Mouse (Mus musculus) CD8-positive naive resting alpha-beta T cell, adult 57 days (primary cell): Measurements from ENCODE around the gene Thap8. TPM values are rescaled to one million over a fixed set of nuclear protein-coding genes. Genes with fewer than 3 reads are reported as not detected.

Experiments
- total RNA-seq: library from RNA; stranded (reverse); gene quantifications from one replicate; pipeline ENCODE4 v1.2.4, GENCODE M21; 2023

The Thap8 gene
- 1.4 TPM for total RNA-seq

DNA sequence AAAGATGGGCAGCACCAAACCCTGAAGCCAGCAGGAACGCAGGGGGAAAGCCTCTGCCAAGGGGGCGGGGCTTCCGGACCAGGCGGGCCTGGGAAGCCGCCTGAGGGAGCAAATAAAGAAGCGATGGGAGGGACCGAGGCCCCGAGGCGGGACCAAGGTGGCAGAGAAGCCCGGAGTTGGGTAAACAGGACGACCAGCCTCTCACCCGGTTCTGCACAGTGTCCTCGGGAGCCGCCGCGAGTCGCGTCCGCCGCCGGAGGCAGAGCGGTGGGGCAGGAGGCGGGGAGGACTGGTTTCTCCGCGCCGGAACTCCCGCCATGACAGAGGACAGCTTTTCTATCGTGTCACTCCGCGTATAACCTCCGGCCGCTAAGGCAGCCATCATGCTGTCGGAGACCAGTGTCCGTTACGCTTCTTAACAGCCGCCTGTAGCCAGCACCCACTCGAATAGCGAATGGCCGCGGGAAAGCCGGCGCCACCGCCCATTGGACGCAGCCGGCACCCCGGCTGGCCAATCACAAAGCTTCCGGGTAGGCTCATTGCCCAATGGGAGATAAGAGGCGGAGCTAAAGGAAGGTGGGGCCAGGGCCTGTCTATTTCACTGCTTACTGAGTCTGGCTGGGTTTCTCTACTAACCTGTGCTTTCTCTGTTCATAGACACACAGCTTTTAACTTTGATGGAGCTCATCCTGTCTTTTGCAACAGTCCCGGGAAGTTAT is at the start of gene Thap8, which contains the start of gene Wdr62:
Thap8 (plus strand) TSS at position 144 of the 719 bp plus-strand sequence.
Wdr62 (minus strand) TSS at position 469 of the 719 bp plus-strand sequence.

DNA sequence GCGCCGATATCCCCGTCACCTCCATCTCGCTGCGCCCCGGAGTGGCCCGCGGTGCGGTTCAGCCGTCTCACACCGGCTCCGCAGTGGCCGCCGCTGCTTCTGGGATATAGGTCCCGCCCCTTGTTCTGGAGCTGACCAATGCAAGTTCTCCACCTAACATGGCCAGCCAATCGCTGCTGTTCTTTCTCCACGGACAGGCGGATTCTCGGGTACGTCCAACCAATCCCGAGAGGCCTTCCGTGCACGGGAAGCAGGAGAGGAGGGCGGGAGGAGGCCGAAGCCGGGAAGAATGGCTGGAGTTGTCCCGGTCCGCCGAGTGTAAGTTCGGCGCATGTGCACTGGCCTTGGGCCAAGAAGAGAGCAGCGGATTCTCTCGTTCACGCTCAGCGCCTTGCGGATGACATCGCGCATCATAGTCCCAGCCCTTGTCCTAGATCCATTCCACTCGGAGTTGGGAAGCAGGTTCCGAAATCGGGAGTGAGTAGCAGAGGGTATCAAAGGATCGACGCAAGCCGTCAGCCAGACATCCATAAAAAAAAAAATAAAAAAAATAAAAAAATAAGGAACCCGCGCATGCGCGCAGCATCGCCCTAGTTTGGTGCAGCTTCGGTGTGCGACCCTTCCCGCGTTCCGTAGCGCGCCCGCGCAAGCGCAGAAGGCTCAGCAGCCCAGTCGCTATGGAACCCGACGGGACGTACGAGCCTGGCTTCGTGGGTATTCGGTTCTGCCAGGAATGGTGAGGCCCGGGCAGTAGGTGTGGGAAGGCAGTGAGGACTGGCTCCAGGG is 48.0 kb upstream of the Thap8 start, which contains the start of the genes Polr2i and Tbcb:
Polr2i (plus strand) TSS at position 280 of the 786 bp plus-strand sequence.
Tbcb (minus strand) TSS at position 604 of the 786 bp plus-strand sequence.

DNA sequence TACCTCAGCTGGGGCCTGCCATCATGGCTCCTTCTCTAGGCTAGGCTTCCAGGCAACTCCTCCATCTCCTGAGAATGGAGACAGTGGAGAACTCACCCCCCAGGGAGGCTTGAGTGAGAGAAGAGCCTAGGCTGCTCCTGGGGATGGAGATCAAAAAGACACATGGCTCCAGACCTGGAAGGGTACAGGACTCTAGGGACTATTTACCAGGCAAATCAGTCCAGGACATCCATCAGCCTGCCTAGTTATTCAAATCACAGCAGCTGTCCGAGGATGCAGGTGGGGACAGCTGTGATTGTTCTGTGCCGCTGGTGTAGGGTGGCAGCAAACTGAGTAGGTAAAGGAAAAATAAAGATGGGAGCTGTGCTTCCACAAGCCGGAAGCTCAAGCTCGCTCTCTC is 44.3 kb upstream of the Thap8 start, which contains the start of gene Ovol3:
Ovol3 (minus strand) TSS at position 101 of the 400 bp plus-strand sequence.

DNA sequence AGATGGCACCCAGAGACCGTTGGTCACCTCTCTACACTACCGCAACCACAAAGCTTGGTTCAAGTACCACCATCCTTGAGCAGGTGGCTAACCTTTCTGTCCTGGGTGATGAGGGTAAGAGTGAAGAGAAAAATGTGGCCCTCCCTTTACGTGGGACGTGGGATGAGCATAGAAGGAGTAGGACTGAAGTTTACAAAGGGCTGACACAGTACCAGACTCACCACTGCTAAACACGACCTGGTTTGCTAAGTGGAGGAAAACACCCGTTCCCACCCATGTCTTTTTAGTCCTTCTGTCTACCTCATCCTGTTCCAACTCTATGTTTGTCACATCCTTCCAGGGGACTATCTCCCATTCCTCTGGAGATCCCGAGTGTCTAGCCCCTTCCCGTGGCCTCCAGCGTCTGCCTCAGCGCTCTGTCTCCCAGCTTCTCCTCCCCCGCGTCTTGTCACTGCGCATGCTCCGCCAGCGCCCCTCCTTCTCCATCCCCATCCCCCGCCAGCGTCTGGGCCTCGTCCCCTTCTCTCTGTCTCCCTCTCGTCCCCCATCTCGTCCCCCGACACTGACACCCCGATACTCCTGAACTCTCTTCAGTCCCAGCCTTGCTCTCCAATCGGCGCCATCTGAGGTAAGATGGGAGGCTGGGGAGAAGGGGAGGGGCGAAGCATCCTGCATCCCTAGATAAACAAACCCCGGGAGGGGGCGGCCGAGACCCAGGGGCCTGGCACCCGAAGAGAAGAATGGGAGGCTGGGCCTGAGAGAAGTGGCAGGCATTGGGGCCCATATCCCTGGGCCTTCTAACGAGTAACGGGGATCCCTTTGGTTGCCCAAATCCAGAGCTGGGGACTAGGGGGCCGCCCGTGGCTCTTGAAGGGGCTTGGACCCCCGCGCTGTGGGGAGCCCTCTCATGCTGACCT is 11.6 kb downstream of the Thap8 start, which contains the start of gene Clip3:
Clip3 (plus strand) TSS at position 514 of the 917 bp plus-strand sequence.

DNA sequence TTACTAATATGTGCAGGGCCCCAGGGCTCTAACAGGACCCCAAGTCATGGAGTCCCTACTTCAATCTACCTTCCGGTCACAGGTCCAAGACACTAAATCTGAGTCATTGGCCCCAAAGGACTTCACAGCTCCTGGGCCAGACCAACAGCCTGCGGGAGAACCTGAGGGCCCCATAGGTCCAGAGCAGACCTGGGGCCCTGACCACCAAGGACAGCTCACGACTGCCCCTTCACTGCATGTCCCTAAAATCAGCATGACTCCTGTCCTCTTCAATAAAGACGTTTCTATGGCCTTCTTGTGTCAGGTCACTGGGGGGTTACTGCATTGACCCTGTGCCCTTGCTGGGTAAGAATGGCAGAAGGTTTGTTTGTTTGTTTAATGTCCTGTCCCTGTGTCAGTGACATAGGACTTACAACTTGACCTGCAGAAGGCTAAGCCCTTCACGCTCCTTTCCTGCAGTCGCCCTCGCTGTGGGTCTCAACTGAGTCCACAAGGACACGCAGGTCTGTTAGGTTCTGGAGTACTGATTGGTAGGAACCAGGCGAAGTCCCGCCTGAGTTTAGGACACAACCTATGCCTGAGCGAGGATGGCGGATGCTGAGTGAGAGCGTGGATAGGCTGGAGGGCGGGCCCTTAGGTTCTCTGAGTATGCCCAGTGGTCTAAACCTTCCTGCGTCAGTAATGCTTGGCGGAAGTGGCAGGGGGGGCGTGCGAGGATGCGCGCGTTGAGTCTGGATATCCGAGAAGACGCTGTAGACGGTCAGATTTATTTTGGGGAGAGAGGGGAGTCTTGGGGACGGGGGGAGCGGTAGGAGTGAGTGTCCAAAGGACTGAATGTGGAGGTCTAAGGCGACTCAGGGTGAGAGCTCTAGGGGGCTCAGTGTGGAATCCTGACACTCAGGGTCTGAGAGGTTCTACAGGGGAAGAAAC is 28.4 kb downstream of the Thap8 start, which contains the start of gene Alkbh6:
Alkbh6 (plus strand) TSS at position 642 of the 930 bp plus-strand sequence.

DNA sequence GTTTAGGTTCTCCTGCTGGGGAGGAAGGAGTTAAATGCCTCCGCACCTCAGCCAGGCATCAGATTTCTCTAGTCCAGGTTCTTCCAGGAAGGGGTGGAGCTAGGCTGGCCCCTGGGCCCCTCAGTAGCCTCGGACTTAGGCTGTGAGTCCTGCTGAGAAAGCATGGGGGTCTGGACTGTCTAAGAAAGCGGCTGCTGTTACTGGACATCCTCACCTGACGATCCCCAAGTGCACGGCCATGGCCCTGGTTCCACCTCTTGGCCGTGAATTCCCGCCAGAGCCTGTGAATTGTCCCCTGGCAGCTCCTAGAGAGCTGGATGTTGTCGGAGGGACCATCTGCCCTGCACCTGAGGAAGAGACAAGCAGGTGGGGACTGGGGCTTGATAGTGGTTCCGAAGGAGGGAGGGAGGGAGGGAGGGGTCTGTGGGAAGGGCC is 34.8 kb downstream of the Thap8 start, which contains the start of gene Syne4:
Syne4 (plus strand) TSS at position 87 of the 435 bp plus-strand sequence.

DNA sequence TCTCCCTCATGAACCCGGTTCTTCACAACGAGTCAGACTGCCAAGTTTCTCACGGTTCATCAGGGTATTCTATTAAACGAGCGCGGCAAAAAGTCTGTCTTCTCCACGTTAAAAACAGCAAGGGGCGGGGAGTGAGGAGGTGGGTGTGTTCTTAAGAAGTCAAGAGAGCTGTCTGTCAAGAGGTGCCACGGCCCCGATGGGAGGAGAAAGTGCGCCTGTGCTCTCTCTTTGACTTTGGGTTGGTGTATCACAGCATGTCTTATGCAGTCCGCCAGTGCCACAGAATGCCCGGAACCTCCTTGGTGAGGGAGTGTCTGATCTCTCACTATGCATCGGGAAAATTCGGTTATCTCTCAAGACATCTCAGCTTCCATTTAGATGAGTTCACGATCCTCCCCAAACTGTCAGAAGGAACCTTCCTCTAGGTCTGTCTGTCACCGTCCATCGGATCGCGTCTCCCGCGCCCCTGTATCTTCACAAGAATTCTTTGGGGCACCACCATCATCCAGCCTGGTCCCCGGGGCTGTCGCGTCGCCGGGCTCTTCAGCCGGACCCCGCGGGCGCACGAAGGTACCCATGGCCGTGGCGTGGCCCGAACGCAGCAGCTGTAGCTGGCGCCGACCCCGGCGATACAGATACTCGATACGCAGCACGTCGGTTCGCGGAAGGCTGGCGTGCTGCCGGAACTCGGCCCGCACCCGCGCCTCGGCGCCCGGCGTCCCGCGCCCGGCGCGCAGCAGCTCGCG is 41.8 kb downstream of the Thap8 start, which contains the start of gene E130208F15Rik:
E130208F15Rik (plus strand) TSS at position 202 of the 746 bp plus-strand sequence.

DNA sequence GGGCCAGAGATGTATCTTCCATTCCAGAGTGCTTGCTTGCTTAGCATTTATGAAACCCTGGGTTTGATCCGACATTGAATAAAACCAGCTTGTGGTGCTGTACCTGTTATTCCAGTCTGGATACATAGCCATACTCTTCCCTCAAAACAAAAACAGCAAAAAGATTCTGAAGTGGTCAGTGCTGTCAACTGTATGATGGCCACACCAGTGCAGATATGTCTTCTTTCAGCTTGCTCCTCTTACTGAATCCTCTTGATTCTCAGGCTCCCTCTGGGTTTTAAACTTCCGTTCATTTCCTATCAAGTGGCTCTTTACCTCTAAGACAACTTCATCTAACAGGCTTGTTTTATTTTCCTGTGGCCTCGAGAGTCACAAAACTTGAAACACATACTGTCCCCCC is 43.9 kb downstream of the Thap8 start, which contains the start of gene Sdhaf1:
Sdhaf1 (minus strand) TSS at position 101 of the 400 bp plus-strand sequence.

Other genes starting within 250 kb of the Thap8 start
- 4.2 TPM for gene Zfp14, start 228.7 kb upstream of the Thap8 start, total RNA-seq
- 7.4 TPM for gene Zfp82, start 207.2 kb upstream of the Thap8 start, total RNA-seq
- not detected for gene Gm26920, start 189.7 kb upstream of the Thap8 start, total RNA-seq
- 13.1 TPM for gene Zfp566, start 189.6 kb upstream of the Thap8 start, total RNA-seq
- gene Zfp260, start 185.3 kb upstream of the Thap8 start, total RNA-seq, result 58.2 TPM
- 14.2 TPM for gene Zfp382, start 158.2 kb upstream of the Thap8 start, total RNA-seq
- gene Zfp146, start 110.3 kb upstream of the Thap8 start, total RNA-seq, result 41.8 TPM
- not detected for gene Cox7a1, start 96.0 kb upstream of the Thap8 start, total RNA-seq
- gene Capns1, start 81.3 kb upstream of the Thap8 start, total RNA-seq, result 114 TPM
- gene Polr2i, start 48.1 kb upstream of the Thap8 start, total RNA-seq, result 27.1 TPM
- gene Tbcb, start 47.8 kb upstream of the Thap8 start, total RNA-seq, result 22.8 TPM
- gene Ovol3, start 44.4 kb upstream of the Thap8 start, total RNA-seq, result not detected
- 5.0 TPM for gene Wdr62, start 325 bp downstream of the Thap8 start, total RNA-seq
- gene Clip3, start 11.6 kb downstream of the Thap8 start, total RNA-seq, result not detected
- 39.5 TPM for gene Alkbh6, start 28.6 kb downstream of the Thap8 start, total RNA-seq
- gene Syne4, start 34.7 kb downstream of the Thap8 start, total RNA-seq, result 4.1 TPM
- gene E130208F15Rik, start 41.6 kb downstream of the Thap8 start, total RNA-seq, result 2.1 TPM
- gene Sdhaf1, start 43.8 kb downstream of the Thap8 start, total RNA-seq, result 6.2 TPM
- gene Lrfn3, start 82.7 kb downstream of the Thap8 start, total RNA-seq, result not detected
- gene Tyrobp, start 133.7 kb downstream of the Thap8 start, total RNA-seq, result 21.2 TPM
- 181 TPM for gene Hcst, start 139.8 kb downstream of the Thap8 start, total RNA-seq
- 60.6 TPM for gene Nfkbid, start 141.6 kb downstream of the Thap8 start, total RNA-seq
- gene Aplp1, start 165.4 kb downstream of the Thap8 start, total RNA-seq, result 0.37 TPM
- gene Kirrel2, start 177.6 kb downstream of the Thap8 start, total RNA-seq, result not detected
- not detected for gene Nphs1, start 178.2 kb downstream of the Thap8 start, total RNA-seq
- not detected for gene Prodh2, start 213.5 kb downstream of the Thap8 start, total RNA-seq